Mouse (Mus musculus) liver, embryonic 15.5 days (tissue): Measurements from ENCODE around the gene Copg1. TPM values are rescaled to one million over a fixed set of nuclear protein-coding genes. Genes with fewer than 3 reads are reported as not detected.

Source experiments
- ATAC-seq: fragments of 200-750 bp; cut with Nextera tagmentation; 2 replicates; pipeline ENCODE4 v1.8.0; 2017; ENCODE audit warnings: moderate number of reproducible peaks, mild to moderate bottlenecking, moderate library complexity; ENCODE audit not compliant: insufficient read depth
- H3K27ac ChIP-seq: fragments of 300-500 bp; sonication (generic); replicated peaks from 2 replicates; pipeline ENCODE4 v1.5.1; 2015; ENCODE audit warnings: mild to moderate bottlenecking, inconsistent platforms
- H3K27me3 ChIP-seq: fragments of 300-500 bp; sonication (generic); 2 replicates; pipeline ENCODE4 v1.6.1; 2015; ENCODE audit warnings: mild to moderate bottlenecking, inconsistent platforms
- H3K36me3 ChIP-seq: fragments of 300-500 bp; sonication (generic); replicated peaks from 2 replicates; pipeline ENCODE4 v1.6.1; 2015; ENCODE audit warnings: moderate library complexity, mild to moderate bottlenecking, inconsistent platforms
- H3K4me1 ChIP-seq: fragments of 300-500 bp; sonication (generic); replicated peaks from 2 replicates; pipeline ENCODE4 v1.6.1; 2015; ENCODE audit warnings: inconsistent platforms
- H3K4me2 ChIP-seq: fragments of 300-500 bp; sonication (generic); 2 replicates; pipeline ENCODE4 v1.6.1; 2015; ENCODE audit warnings: moderate library complexity, mild to moderate bottlenecking, inconsistent platforms
- H3K4me3 ChIP-seq: fragments of 300-500 bp; sonication (generic); replicated peaks from 2 replicates; pipeline ENCODE4 v1.5.1; 2015; ENCODE audit warnings: mild to moderate bottlenecking, inconsistent platforms
- H3K9ac ChIP-seq: fragments of 300-500 bp; sonication (generic); 2 replicates; pipeline ENCODE4 v1.6.1; 2015; ENCODE audit warnings: moderate library complexity, mild to moderate bottlenecking, inconsistent platforms
- H3K9me3 ChIP-seq: fragments of 300-500 bp; sonication (generic); replicated peaks from 2 replicates; pipeline ENCODE4 v1.6.1; 2016; ENCODE audit warnings: inconsistent platforms
- WGBS: fragments of 180-500 bp; shearing (Covaris S2); methylation state at CpG from one replicate; pipeline ENCODE4 v1.1.7; 2015; ENCODE audit warnings: mixed read lengths; ENCODE audit not compliant: insufficient replicate concordance; 5-methylcytosine and 5-hydroxymethylcytosine counted together
- polyA plus RNA-seq: library from polyadenylated mRNA; unstranded; fragments of >200 nt; fragmentation: Nextera tagmentation; extraction: Ambion mirVana; gene quantifications from 2 replicates; pipeline ENCODE4 v1.2.1, GENCODE M21; 2015

The Copg1 gene
- polyA plus RNA-seq, 1 experiment from 2014 or later = 56.2 TPM

GRCm38 (mm10) chr6:87875562-87875961 is 12.1 kb upstream of the Copg1 start:
- Histone ChIP-seq H3K9me3 (no peaks in the 10 kb centered on the region), H3K27me3 (no peaks in the 10 kb centered on the region), H3K9ac (no peak overlapping the region), H3K4me1 (peaks cover 39% of the 10 kb centered on the region), H3K36me3 (no peaks in the 10 kb centered on the region), H3K4me3 (no peak overlapping the region), H3K4me2 (no peak overlapping the region), H3K27ac (peak overlapping the region; percentile 19)
- WGBS = 67% methylated on average over 7 of the region's 7 CpGs
- no peak for ATAC-seq

- peak overlapping the region; percentile 37; the same call in 1 of the 2 replicates for H3K4me2 ChIP-seq
- peak overlapping the region; percentile 19; the same call in 1 of the 2 replicates for H3K27ac ChIP-seq
- peaks cover 36% of the 10 kb centered on the region for H3K4me1 ChIP-seq
- H3K36me3 ChIP-seq = no peaks in the 10 kb centered on the region
- no peaks in the 10 kb centered on the region for H3K27me3 ChIP-seq
- H3K9me3 ChIP-seq = no peaks in the 10 kb centered on the region
- ATAC-seq = peak; percentile 13; the same call in 1 of the 2 replicates
- H3K9ac ChIP-seq = no peak overlapping the region
- no peak overlapping the region for H3K4me3 ChIP-seq
- 31% methylated on average over 13 of the region's 13 CpGs for WGBS
Observed at GRCm38 (mm10) chr6:87876068-87876643, 11.5 kb upstream of the Copg1 start.

DNA sequence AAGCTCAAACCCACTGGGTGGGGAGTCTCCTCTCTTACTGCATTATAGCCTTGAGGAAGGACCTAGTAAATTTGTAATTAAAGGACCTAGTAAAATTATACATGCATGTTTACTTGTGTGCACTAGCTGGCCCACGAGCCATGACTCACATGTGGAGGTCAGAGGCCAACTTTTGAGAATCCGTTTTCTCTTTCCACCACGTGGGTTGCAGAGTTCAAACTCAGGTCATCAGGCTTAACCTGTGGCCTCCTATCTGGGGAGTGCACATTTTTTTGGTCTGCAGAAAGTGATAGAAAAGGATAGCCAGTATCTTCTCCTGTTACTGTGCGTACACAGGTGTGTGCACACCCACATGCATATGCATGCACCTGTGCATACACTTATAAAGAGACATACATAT is 8.6 kb upstream of the Copg1 start:
- Histone ChIP-seq H3K4me2 (no peak overlapping the region), H3K9ac (no peak overlapping the region), H3K4me1 (peaks cover 33% of the 10 kb centered on the region), H3K36me3 (no peaks in the 10 kb centered on the region), H3K27me3 (no peaks in the 10 kb centered on the region), H3K9me3 (no peaks in the 10 kb centered on the region), H3K27ac (no peak overlapping the region), H3K4me3 (no peak overlapping the region)
- 25% methylated on average over 4 of the region's 4 CpGs for WGBS
- no peak for ATAC-seq

DNA sequence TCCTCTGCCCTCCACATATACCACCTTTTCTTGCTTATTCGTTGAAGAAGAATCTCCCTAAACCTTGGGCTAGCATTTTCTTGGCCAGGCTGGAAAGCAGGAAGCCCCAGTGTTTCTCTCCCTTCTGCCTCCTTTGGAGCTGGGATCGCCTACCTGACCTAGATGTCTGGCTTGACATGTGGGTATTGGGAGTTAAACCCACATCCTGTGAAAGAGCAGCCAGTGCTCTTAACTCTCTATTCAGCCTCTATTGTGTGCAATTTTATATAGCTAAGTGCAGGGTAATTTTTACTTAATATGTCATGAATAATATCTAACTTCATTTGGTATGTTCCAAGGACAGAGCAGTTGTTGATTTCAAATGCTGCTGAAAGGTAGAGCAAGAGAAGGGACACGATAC is 8.0 kb upstream of the Copg1 start:
- H3K4me3 ChIP-seq = no peak overlapping the region
- no peaks in the 10 kb centered on the region for H3K27me3 ChIP-seq
- ATAC-seq = no peak
- H3K4me2 ChIP-seq = no peak overlapping the region
- no peaks in the 10 kb centered on the region for H3K36me3 ChIP-seq
- H3K4me1 ChIP-seq = peaks cover 33% of the 10 kb centered on the region
- H3K27ac ChIP-seq = no peak overlapping the region
- no peak overlapping the region for H3K9ac ChIP-seq
- H3K9me3 ChIP-seq = no peaks in the 10 kb centered on the region
- WGBS = 38% methylated on average over 3 of the region's 3 CpGs

DNA sequence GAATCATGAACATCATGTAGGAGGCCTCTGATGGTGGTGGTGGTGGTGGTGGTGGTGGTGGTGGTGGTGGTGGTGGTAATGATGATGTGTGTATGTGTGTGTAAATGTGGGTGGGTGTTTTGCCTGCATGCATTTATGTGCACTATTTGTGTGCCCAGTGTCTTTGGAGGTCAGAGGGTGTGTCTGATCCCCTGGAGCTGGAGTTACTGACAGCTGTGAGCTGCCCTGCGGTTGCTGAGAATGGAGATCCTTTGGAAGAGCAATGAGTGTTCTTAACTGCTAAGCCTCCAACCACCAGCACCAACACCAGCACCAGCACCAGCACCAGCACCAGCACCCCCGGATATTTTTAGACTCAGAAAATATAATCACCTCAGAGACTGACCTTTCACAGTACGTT is 5.4 kb upstream of the Copg1 start:
- Histone ChIP-seq H3K9ac (no peak overlapping the region), H3K4me3 (no peak overlapping the region), H3K4me2 (no peak overlapping the region), H3K36me3 (no peaks in the 10 kb centered on the region), H3K27me3 (no peaks in the 10 kb centered on the region), H3K27ac (no peak overlapping the region), H3K9me3 (no peaks in the 10 kb centered on the region), H3K4me1 (peaks cover 21% of the 10 kb centered on the region)
- no peak for ATAC-seq
- 67% methylated on average over 3 of the region's 3 CpGs for WGBS

- no peaks in the 10 kb centered on the region for H3K27me3 ChIP-seq
- no peak overlapping the region for H3K4me2 ChIP-seq
- no peaks in the 10 kb centered on the region for H3K36me3 ChIP-seq
- no peak overlapping the region for H3K27ac ChIP-seq
- H3K4me3 ChIP-seq = no peak overlapping the region
- no peaks in the 10 kb centered on the region for H3K9me3 ChIP-seq
- ATAC-seq = no peak
- no peak overlapping the region for H3K9ac ChIP-seq
- WGBS = 46% methylated on average over 4 of the region's 4 CpGs
- H3K4me1 ChIP-seq = peaks cover 24% of the 10 kb centered on the region
Observed at GRCm38 (mm10) chr6:87882816-87883215, 4.8 kb upstream of the Copg1 start.

DNA sequence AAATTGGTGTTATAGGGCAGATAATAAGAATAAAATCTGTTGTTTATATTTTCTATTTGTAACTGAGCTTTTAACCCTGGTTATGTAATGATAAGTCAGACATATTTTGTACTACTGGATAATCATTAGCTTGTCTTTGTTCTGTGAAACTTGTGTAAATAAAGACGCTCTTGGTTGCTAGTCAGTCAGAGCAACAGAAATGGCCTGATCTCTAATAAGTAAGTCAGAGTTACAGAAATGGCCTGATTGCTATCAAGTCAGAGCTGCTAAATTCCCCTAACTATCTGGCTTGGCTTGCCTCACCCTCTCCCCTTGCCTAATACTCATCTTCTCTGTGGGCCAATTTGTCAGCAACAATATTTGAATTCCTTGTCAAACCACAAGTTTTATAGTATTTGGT is 893 bp upstream of the Copg1 start:
- Histone ChIP-seq H3K4me2 (0 out of 2 replicates have a peak overlapping the region, but pooled peaks have one; percentile 0), H3K27me3 (no peaks in the 10 kb centered on the region), H3K9me3 (no peaks in the 10 kb centered on the region), H3K4me1 (peaks cover 26% of the 10 kb centered on the region), H3K9ac (no peak overlapping the region), H3K36me3 (peaks cover 28% of the 10 kb centered on the region), H3K4me3 (no peak overlapping the region), H3K27ac (peak overlapping the region; percentile 67)
- no peak for ATAC-seq
- 63% methylated on average over 1 of the region's 1 CpGs for whole genome bisulfite sequencing

DNA sequence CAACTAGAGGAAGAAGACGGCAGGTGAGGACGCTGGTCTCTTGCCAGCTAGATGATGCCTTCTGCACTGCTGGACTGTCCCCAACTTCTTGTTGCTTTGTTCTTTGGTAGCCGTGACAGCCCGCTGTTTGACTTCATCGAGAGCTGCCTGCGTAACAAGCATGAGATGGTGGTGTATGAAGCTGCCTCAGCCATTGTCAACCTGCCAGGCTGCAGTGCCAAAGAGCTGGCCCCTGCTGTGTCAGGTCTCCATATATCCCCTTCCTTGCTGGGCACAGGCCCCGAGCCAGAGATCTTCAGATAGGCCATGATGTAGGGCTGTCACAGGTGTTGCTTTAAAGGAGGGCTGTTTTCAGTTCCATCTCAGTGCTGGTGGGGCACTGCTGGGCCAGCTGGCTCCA is 6.3 kb downstream of the Copg1 start:
- H3K27ac ChIP-seq = no peak overlapping the region
- ATAC-seq = no peak

DNA sequence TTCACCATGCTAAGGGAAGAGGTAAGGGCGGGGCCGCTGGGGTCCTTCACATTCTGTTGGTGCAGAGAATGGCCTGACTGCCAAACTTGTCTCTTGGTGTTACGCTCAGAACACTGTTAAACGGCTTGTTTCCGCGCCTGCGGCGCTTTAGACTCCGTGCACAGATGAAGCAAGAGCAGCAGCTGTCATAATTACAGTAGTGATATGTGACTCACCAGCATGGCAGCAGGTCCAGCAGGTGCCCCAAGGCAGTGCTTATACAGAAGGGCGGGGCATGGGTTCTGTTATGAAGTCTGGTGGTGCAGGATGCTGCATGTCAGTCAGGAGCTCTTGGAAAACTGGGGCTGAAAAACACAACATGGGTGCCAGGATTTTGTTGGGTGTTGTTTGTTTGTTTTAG is 10.4 kb downstream of the Copg1 start:
- H3K27me3 ChIP-seq = no peaks in the 10 kb centered on the region
- no peaks in the 10 kb centered on the region for H3K9me3 ChIP-seq
- no peak for ATAC-seq
- no peak overlapping the region for H3K27ac ChIP-seq
- no peak overlapping the region for H3K9ac ChIP-seq
- peaks cover 99% of the 10 kb centered on the region for H3K36me3 ChIP-seq
- 91% methylated on average over 10 of the region's 10 CpGs for WGBS
- H3K4me2 ChIP-seq = no peak overlapping the region
- H3K4me1 ChIP-seq = no peaks in the 10 kb centered on the region
- no peak overlapping the region for H3K4me3 ChIP-seq

More for the DNA sequence above, 6.3 kb downstream of the Copg1 start:
- H3K27me3 ChIP-seq = no peaks in the 10 kb centered on the region
- H3K36me3 ChIP-seq = peaks cover 98% of the 10 kb centered on the region
- no peak overlapping the region for H3K4me2 ChIP-seq
- no peak overlapping the region for H3K4me3 ChIP-seq
- peaks cover 6% of the 10 kb centered on the region for H3K4me1 ChIP-seq
- WGBS = 88% methylated on average over 7 of the region's 7 CpGs
- no peak overlapping the region for H3K9ac ChIP-seq
- H3K9me3 ChIP-seq = no peaks in the 10 kb centered on the region

GRCm38 (mm10) chr6:87906632-87907031 is 19.0 kb downstream of the Copg1 start:
- Histone ChIP-seq H3K27ac (no peak overlapping the region), H3K9me3 (no peaks in the 10 kb centered on the region), H3K4me3 (no peak overlapping the region), H3K4me1 (no peaks in the 10 kb centered on the region), H3K27me3 (no peaks in the 10 kb centered on the region), H3K4me2 (no peak overlapping the region), H3K9ac (no peak overlapping the region), H3K36me3 (peaks cover 99% of the 10 kb centered on the region)
- 63% methylated on average over 5 of the region's 5 CpGs for WGBS
- ATAC-seq = no peak

- no peak for ATAC-seq
- Histone ChIP-seq H3K4me2 (no peak overlapping the region), H3K9me3 (no peaks in the 10 kb centered on the region), H3K4me1 (peaks cover 5% of the 10 kb centered on the region), H3K36me3 (peaks cover 90% of the 10 kb centered on the region), H3K27me3 (no peaks in the 10 kb centered on the region), H3K4me3 (no peak overlapping the region), H3K27ac (no peak overlapping the region), H3K9ac (no peak overlapping the region)
- 77% methylated on average over 6 of the region's 6 CpGs for WGBS
Observed at GRCm38 (mm10) chr6:87909181-87909580, 21.6 kb downstream of the Copg1 start.

- no peaks in the 10 kb centered on the region for H3K27me3 ChIP-seq
- H3K4me1 ChIP-seq = peaks cover 26% of the 10 kb centered on the region
- ATAC-seq = no peak
- no peak overlapping the region for H3K4me3 ChIP-seq
- no peak overlapping the region for H3K4me2 ChIP-seq
- peaks cover 71% of the 10 kb centered on the region for H3K36me3 ChIP-seq
- WGBS = 74% methylated on average over 6 of the region's 6 CpGs
- no peaks in the 10 kb centered on the region for H3K9me3 ChIP-seq
- H3K9ac ChIP-seq = no peak overlapping the region
- no peak overlapping the region for H3K27ac ChIP-seq
Observed at GRCm38 (mm10) chr6:87911559-87911958, 23.9 kb downstream of the Copg1 start.
